Mouse (Mus musculus): ENCODE measurements around the gene Spast. TPM values are rescaled to one million over a fixed set of nuclear protein-coding genes. Genes with fewer than 3 reads are reported as not detected.
"Not testable (repeated sequence)": the region's sequence is repeated elsewhere in the genome, so short reads cannot be mapped to it uniquely, and the experiment has no call there.

Spast gene
- polyA plus RNA-seq, 1 experiment from 2014 or later, result 15.8 TPM

DNA sequence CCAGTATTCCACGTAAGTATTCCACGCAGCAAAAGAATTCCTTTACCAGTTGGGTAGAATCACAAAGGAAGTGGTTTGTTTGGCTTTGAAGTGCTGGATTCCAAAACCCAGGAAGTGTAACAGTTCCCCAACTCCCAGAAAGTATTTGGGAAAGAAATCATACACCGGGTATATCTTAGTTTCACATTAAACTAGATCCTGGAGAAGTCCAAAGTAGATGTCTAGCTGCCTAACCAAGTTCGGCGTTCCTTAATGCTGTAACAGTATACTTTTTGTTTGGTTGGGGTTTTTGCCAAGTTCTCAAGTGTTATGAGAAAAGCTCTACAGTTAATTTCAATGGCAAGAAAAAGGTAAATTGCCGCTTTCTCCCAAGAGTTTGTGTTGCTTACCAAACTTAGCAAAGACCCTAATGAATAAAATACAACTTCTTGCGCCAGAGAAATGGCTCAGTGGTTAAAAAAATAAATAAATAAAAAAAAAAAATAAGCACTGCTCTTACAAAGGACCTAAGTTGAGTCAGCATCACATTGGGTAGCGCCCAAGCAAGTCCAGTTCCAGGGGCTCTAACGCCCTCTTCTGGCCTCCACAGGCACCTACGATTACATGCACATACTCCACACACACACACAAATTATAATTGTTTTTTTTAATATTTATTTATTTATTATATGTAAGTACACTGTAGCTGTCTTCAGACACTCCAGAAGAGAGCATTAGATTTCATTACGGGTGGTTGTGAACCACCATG is 42.5 kb upstream of the Spast start:
- 43% methylated on average over 11 of the region's 11 CpGs for WGBS

DNA sequence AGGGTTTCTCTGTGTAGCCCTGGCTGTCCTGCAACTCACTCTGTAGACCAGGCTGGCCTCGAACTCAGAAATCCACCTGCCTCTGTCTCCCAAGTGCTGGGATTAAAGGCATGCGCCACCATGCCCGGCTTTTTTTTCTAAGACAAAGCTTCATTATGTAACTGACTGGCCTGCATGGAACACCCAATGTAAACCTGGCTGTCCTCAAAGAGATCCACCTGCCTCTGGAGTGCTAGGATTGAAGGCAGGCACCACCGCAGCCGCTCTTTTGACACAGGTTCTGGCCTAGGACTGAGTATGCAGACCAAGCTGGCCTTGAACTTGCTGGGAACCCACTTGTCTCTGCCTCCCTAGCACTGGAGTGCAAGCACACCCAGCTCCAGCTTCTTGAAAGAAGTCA is 41.8 kb upstream of the Spast start:
- H3K9me3 ChIP-seq (ENCODE audit: control insufficient read depth, low read length); ATAC-seq (replicated peaks; ENCODE audit: low FRiP score); H3K4me1 ChIP-seq (replicated peaks; ENCODE audit: control insufficient read depth, insufficient read depth, low read length); DNase-seq (ENCODE audit: low spot score); H3K27me3 ChIP-seq (replicated peaks; ENCODE audit: control insufficient read depth, insufficient read depth, low read length); H3K4me2 ChIP-seq; H3K27ac ChIP-seq (ENCODE audit: low read depth, low read length); H3K9ac ChIP-seq (ENCODE audit: low read depth, low read length); H3K4me3 ChIP-seq (ENCODE audit: low read depth, low read length): not testable (repeated sequence)
- H3K36me3 ChIP-seq (ENCODE audit: control insufficient read depth, insufficient read depth, low read length), result peaks cover 12% of the 10 kb centered on the region
- WGBS, result 93% methylated on average over 5 of the region's 5 CpGs

More for the DNA sequence above, 42.5 kb upstream of the Spast start:
- ATAC-seq (replicated peaks; ENCODE audit: low FRiP score) (no peak), DNase-seq (ENCODE audit: low spot score) (no peak)
- Histone ChIP-seq H3K4me1 (replicated peaks; ENCODE audit: control insufficient read depth, insufficient read depth, low read length) (peaks cover 11% of the 10 kb centered on the region), H3K36me3 (ENCODE audit: control insufficient read depth, insufficient read depth, low read length) (peaks cover 7% of the 10 kb centered on the region), H3K9me3 (ENCODE audit: control insufficient read depth, low read length) (no peaks in the 10 kb centered on the region), H3K4me2 (peak overlapping the region; percentile 86), H3K9ac (ENCODE audit: low read depth, low read length) (peak overlapping the region; percentile 96), H3K27me3 (replicated peaks; ENCODE audit: control insufficient read depth, insufficient read depth, low read length) (no peaks in the 10 kb centered on the region), H3K27ac (ENCODE audit: low read depth, low read length) (peak overlapping the region; percentile 97), H3K4me3 (ENCODE audit: low read depth, low read length) (peak overlapping the region; percentile 90)

GRCm38 (mm10) chr17:74300089-74300488 is 38.7 kb upstream of the Spast start:
- no peak overlapping the region for H3K4me3 ChIP-seq (ENCODE audit: low read depth, low read length)
- no peak overlapping the region for H3K9ac ChIP-seq (ENCODE audit: low read depth, low read length)
- no peak overlapping the region for H3K4me2 ChIP-seq
- H3K4me1 ChIP-seq (replicated peaks; ENCODE audit: control insufficient read depth, insufficient read depth, low read length), result no peaks in the 10 kb centered on the region
- ATAC-seq (replicated peaks; ENCODE audit: low FRiP score), result no peak
- no peak for DNase-seq (ENCODE audit: low spot score)
- H3K27ac ChIP-seq (ENCODE audit: low read depth, low read length), result no peak overlapping the region
- peaks cover 12% of the 10 kb centered on the region for H3K36me3 ChIP-seq (ENCODE audit: control insufficient read depth, insufficient read depth, low read length)
- H3K27me3 ChIP-seq (replicated peaks; ENCODE audit: control insufficient read depth, insufficient read depth, low read length), result no peaks in the 10 kb centered on the region
- H3K9me3 ChIP-seq (ENCODE audit: control insufficient read depth, low read length), result no peaks in the 10 kb centered on the region
- WGBS, result 91% methylated on average over 5 of the region's 5 CpGs

DNA sequence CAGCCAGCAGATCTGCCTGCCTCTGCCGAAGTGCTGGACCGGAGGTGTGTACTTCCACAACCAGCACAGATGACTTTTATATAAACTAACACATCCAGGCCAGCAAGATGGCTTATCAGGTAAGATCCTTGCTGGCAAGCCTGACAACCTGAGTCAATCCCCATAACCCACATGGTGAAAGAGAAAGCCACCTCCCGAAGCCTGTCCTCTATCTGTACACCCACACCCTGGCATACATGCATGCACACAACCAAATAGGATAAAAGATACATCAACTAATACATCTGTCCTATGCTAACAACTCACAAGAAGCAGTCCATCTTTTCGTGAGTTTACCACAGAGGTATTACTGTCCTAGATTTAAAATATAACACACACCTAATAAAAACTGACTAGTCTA is 34.7 kb upstream of the Spast start:
- no peak for DNase-seq (ENCODE audit: low spot score)
- Histone ChIP-seq H3K4me2 (no peak overlapping the region), H3K4me1 (replicated peaks; ENCODE audit: control insufficient read depth, insufficient read depth, low read length) (no peaks in the 10 kb centered on the region), H3K4me3 (ENCODE audit: low read depth, low read length) (no peak overlapping the region), H3K27me3 (replicated peaks; ENCODE audit: control insufficient read depth, insufficient read depth, low read length) (no peaks in the 10 kb centered on the region), H3K27ac (ENCODE audit: low read depth, low read length) (no peak overlapping the region), H3K9me3 (ENCODE audit: control insufficient read depth, low read length) (no peaks in the 10 kb centered on the region), H3K9ac (ENCODE audit: low read depth, low read length) (no peak overlapping the region), H3K36me3 (ENCODE audit: control insufficient read depth, insufficient read depth, low read length) (peaks cover 30% of the 10 kb centered on the region)
- ATAC-seq (replicated peaks; ENCODE audit: low FRiP score), result peak; percentile 90
- 73% methylated on average over 4 of the region's 4 CpGs for WGBS

- Histone ChIP-seq H3K9me3 (ENCODE audit: control insufficient read depth, low read length) (no peaks in the 10 kb centered on the region), H3K4me2 (no peak overlapping the region), H3K9ac (ENCODE audit: low read depth, low read length) (no peak overlapping the region), H3K27me3 (replicated peaks; ENCODE audit: control insufficient read depth, insufficient read depth, low read length) (no peaks in the 10 kb centered on the region), H3K36me3 (ENCODE audit: control insufficient read depth, insufficient read depth, low read length) (peaks cover 25% of the 10 kb centered on the region), H3K27ac (ENCODE audit: low read depth, low read length) (no peak overlapping the region), H3K4me3 (ENCODE audit: low read depth, low read length) (no peak overlapping the region), H3K4me1 (replicated peaks; ENCODE audit: control insufficient read depth, insufficient read depth, low read length) (no peaks in the 10 kb centered on the region)
- no peak for DNase-seq (ENCODE audit: low spot score)
- ATAC-seq (replicated peaks; ENCODE audit: low FRiP score), result no peak
- WGBS, result 94% methylated on average over 4 of the region's 4 CpGs
Observed at GRCm38 (mm10) chr17:74305616-74306015, 33.2 kb upstream of the Spast start.

- Histone ChIP-seq H3K9me3 (ENCODE audit: control insufficient read depth, low read length) (no peaks in the 10 kb centered on the region), H3K4me1 (replicated peaks; ENCODE audit: control insufficient read depth, insufficient read depth, low read length) (no peaks in the 10 kb centered on the region), H3K36me3 (ENCODE audit: control insufficient read depth, insufficient read depth, low read length) (peaks cover 25% of the 10 kb centered on the region), H3K9ac (ENCODE audit: low read depth, low read length) (no peak overlapping the region), H3K27ac (ENCODE audit: low read depth, low read length) (no peak overlapping the region), H3K4me2 (no peak overlapping the region), H3K27me3 (replicated peaks; ENCODE audit: control insufficient read depth, insufficient read depth, low read length) (no peaks in the 10 kb centered on the region), H3K4me3 (ENCODE audit: low read depth, low read length) (no peak overlapping the region)
- no peak for ATAC-seq (replicated peaks; ENCODE audit: low FRiP score)
- 88% methylated on average over 1 of the region's 1 CpGs for WGBS
- DNase-seq (ENCODE audit: low spot score), result no peak
Observed at GRCm38 (mm10) chr17:74306021-74306420, 32.8 kb upstream of the Spast start.

DNA sequence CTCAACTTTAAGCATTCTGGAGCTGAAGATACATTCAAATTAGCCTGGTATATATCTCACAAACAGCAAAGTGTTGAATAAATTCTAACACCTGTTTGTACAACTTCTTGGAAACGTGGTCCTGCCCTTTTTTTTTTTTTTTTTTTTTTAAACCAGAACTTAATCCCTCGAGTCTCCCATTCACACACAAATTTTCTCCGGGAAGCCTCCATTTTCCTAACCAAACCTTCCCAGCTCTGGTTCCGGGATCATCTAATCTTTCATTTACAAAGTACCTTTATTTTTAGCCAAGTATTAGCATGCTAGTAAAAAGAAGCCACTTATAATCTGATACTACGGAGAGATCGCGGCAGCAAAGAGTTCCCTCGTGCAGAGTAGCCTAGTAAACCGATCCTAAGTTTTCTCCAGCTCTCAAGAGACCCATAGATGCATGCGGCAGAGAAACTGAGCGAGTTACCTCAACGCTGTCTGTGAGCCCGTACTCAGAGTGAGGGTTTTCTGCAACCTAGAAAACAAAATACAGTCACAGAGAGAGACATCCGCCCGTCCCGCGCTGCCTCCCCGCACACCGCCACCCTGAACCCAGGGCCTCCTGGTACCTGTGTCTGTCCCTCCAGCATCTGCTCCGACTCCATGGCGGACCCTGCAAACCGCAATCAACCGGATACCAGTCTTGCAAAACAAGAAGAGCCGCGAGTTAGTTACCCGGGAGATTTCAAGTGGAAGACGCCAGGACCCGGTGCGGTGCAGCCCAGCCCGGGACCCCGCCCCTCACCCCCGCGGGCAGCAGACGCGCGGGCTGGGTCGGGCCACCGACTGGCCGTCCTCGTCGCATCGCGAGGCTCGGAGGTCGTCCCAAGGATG is 23.1 kb upstream of the Spast start:
- WGBS, result under 1% methylated on average over 45 of the region's 45 CpGs
- H3K4me1 ChIP-seq (replicated peaks; ENCODE audit: control insufficient read depth, insufficient read depth, low read length), result no peaks in the 10 kb centered on the region; the same call in 1 of the 2 replicates
- peak overlapping the region; percentile 87 for H3K27ac ChIP-seq (ENCODE audit: low read depth, low read length)
- H3K4me2 ChIP-seq, result peak overlapping the region; percentile 84
- peak overlapping the region; percentile 95 for H3K9ac ChIP-seq (ENCODE audit: low read depth, low read length)
- DNase-seq (ENCODE audit: low spot score) (peak; percentile 79), ATAC-seq (replicated peaks; ENCODE audit: low FRiP score) (peak; percentile 82)
- no peaks in the 10 kb centered on the region for H3K9me3 ChIP-seq (ENCODE audit: control insufficient read depth, low read length)
- no peaks in the 10 kb centered on the region for H3K27me3 ChIP-seq (replicated peaks; ENCODE audit: control insufficient read depth, insufficient read depth, low read length)
- peak overlapping the region; percentile 90 for H3K4me3 ChIP-seq (ENCODE audit: low read depth, low read length)
- H3K36me3 ChIP-seq (ENCODE audit: control insufficient read depth, insufficient read depth, low read length), result peaks cover 13% of the 10 kb centered on the region

GRCm38 (mm10) chr17:74316309-74316863 is 22.4 kb upstream of the Spast start:
- WGBS, result under 1% methylated on average over 48 of the region's 48 CpGs
- Histone ChIP-seq H3K4me2 (peak overlapping the region; percentile 84), H3K4me1 (replicated peaks; ENCODE audit: control insufficient read depth, insufficient read depth, low read length) (no peaks in the 10 kb centered on the region; the same call in 1 of the 2 replicates), H3K36me3 (ENCODE audit: control insufficient read depth, insufficient read depth, low read length) (peaks cover 10% of the 10 kb centered on the region), H3K27ac (ENCODE audit: low read depth, low read length) (peak overlapping the region; percentile 87), H3K9me3 (ENCODE audit: control insufficient read depth, low read length) (no peaks in the 10 kb centered on the region), H3K4me3 (ENCODE audit: low read depth, low read length) (peak overlapping the region; percentile 90), H3K9ac (ENCODE audit: low read depth, low read length) (peak overlapping the region; percentile 95), H3K27me3 (replicated peaks; ENCODE audit: control insufficient read depth, insufficient read depth, low read length) (no peaks in the 10 kb centered on the region)
- peak; percentile 95 for ATAC-seq (replicated peaks; ENCODE audit: low FRiP score)
- DNase-seq (ENCODE audit: low spot score), result peak; percentile 88
